Mouse (Mus musculus): Measurements from ENCODE around the gene Guca1b.

DNA sequence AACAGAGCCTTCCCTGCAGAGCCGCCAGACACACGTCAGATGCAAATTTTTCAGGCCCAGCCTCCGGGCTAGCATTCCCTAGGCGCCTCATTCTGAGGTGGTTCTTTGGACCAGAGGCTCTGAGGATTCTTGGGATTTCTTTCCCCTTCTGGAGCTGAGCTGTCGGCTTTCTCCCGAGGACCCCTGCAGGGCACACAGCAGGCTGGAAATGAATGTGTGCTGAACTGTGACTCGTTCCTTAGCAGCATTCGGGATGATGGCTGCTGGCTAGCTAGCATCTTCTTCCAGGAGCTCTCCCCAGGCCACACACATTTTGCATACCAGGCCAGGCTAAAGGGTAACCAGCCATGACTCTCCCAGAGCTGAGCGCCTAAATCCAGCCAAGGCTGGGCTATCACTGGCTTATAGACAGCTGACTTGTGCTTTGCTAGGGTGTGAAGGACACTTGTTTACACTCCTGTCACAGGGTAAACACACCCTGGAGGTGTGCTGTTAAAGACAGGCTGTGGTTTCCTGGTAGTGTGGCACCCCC, 55.2 kb downstream of the Guca1b start:
- TF ChIP-seq TBP (IDR thresholded peaks at IDR 0.05; ENCODE audit: low read depth, low read length) (no peak), CTCF (IDR thresholded peaks at IDR 0.05 in 2 of 3, conservative IDR thresholded peaks at IDR 0.05 in 1 of 3; ENCODE audit: control insufficient read depth in 1 of 3, insufficient read depth in 1 of 3, low read depth in 2 of 3, low read length in 3 of 3, poor library complexity in 1 of 3, severe bottlenecking in 1 of 3) (no peak), SMC3 (IDR thresholded peaks at IDR 0.05; ENCODE audit: low read depth, low read length) (no peak)

Measured in MEL (cell line).